Mouse (Mus musculus): ENCODE measurements around the gene Calhm2. TPM values are rescaled to one million over a fixed set of nuclear protein-coding genes. Genes with fewer than 3 reads are reported as not detected.

Gene Calhm2
- total RNA-seq, 1 experiment, result 3.2 TPM

GRCm38 (mm10) chr19:47067096-47067882, 70.8 kb downstream of the Calhm2 start, which contains the start of gene Taf5:
Gene Taf5 (plus strand): TSS chr19:47067746.
- in situ Hi-C loops (cut with MboI; ENCODE audit: low sequenced_read_pairs in 2 of 2, unreplicated experiment in 2 of 2), result no loop called here
- TF ChIP-seq HCFC1 (IDR thresholded peaks at IDR 0.05; ENCODE audit: borderline replicate concordance, insufficient read depth, low read length), result 0 out of 2 replicates have a peak, but pooled peaks have one; percentile 54
- peak; percentile 92 for TF ChIP-seq ZNF384 (IDR thresholded peaks at IDR 0.05; ENCODE audit: low read depth, low read length)
- 0 out of 2 replicates have a peak, but pooled peaks have one; percentile 16 for TF ChIP-seq CHD2 (IDR thresholded peaks at IDR 0.05; ENCODE audit: low read depth, low read length)
- TF ChIP-seq ZC3H11A (IDR thresholded peaks at IDR 0.05; ENCODE audit: borderline replicate concordance, low read depth, low read length), result no peak
- 0 out of 2 replicates have a peak, but pooled peaks have one; percentile 12 for TF ChIP-seq MAFK (IDR thresholded peaks at IDR 0.05; ENCODE audit: insufficient read depth, low read depth, low read length)

GRCm38 (mm10) chr19:47065860-47066259, 72.2 kb downstream of the Calhm2 start:
- in situ Hi-C loops (cut with MboI; ENCODE audit: low sequenced_read_pairs in 2 of 2, unreplicated experiment in 2 of 2), result no loop called here
- H3K4me3 ChIP-seq (ENCODE audit: insufficient read depth in 1 of 2, low read depth in 1 of 2, low read length in 2 of 2, poor library complexity in 1 of 2, severe bottlenecking in 1 of 2), result no peak overlapping the region

More at GRCm38 (mm10) chr19:47067096-47067882, 70.8 kb downstream of the Calhm2 start, which contains the start of gene Taf5:
- Histone ChIP-seq H3K4me1 (ENCODE audit: control insufficient read depth in 2 of 2, insufficient read depth in 2 of 2, low read length in 2 of 2, poor library complexity in 1 of 2) (peaks cover 0 to 7% of the 10 kb centered on the region in 2 experiments; a peak in 1 of 4 replicates), H3K27ac (ENCODE audit: insufficient read depth, low read depth, low read length, poor library complexity, severe bottlenecking) (peak within 1 kb of the TSS; percentile 70), H3K9ac (ENCODE audit: insufficient read depth, low read depth, low read length, poor library complexity, severe bottlenecking) (peak within 1 kb of the TSS; percentile 90), H3K36me3 (ENCODE audit: control insufficient read depth, insufficient read depth, low read length, poor library complexity, severe bottlenecking) (peaks cover 4% of the 10 kb centered on the region; the same call in 1 of the 2 replicates), H3K9me3 (ENCODE audit: control insufficient read depth, insufficient read depth, low read depth, low read length) (no peaks in the 10 kb centered on the region), H3K4me3 (ENCODE audit: insufficient read depth in 1 of 2, low read depth in 1 of 2, low read length in 2 of 2, poor library complexity in 1 of 2, severe bottlenecking in 1 of 2) (peak within 1 kb of the TSS; percentile 89 to 90)
- DNase-seq (ENCODE audit: low read depth, low spot score), result peak; percentile 99

GRCm38 (mm10) chr19:47057684-47058083, 80.4 kb downstream of the Calhm2 start:
- in situ Hi-C loops (cut with MboI; ENCODE audit: low sequenced_read_pairs in 2 of 2, unreplicated experiment in 2 of 2), result no loop called here
- no peaks in the 10 kb centered on the region for H3K9me3 ChIP-seq (ENCODE audit: control insufficient read depth, insufficient read depth, low read depth, low read length)
- no peaks in the 10 kb centered on the region for H3K36me3 ChIP-seq (ENCODE audit: control insufficient read depth, insufficient read depth, low read length, poor library complexity, severe bottlenecking)
- TF ChIP-seq ZC3H11A (IDR thresholded peaks at IDR 0.05; ENCODE audit: borderline replicate concordance, low read depth, low read length), result no peak
- TF ChIP-seq MAFK (IDR thresholded peaks at IDR 0.05; ENCODE audit: insufficient read depth, low read depth, low read length), result no peak
- no peak for TF ChIP-seq HCFC1 (IDR thresholded peaks at IDR 0.05; ENCODE audit: borderline replicate concordance, insufficient read depth, low read length)
- TF ChIP-seq CHD2 (IDR thresholded peaks at IDR 0.05; ENCODE audit: low read depth, low read length), result no peak
- TF ChIP-seq ZNF384 (IDR thresholded peaks at IDR 0.05; ENCODE audit: low read depth, low read length), result no peak
- DNase-seq (ENCODE audit: low read depth, low spot score), result no peak
- H3K4me1 ChIP-seq (ENCODE audit: control insufficient read depth in 2 of 2, insufficient read depth in 2 of 2, low read length in 2 of 2, poor library complexity in 1 of 2), result no peaks in the 10 kb centered on the region
- H3K4me3 ChIP-seq (ENCODE audit: insufficient read depth in 1 of 2, low read depth in 1 of 2, low read length in 2 of 2, poor library complexity in 1 of 2, severe bottlenecking in 1 of 2), result no peak overlapping the region
- no peak overlapping the region for H3K9ac ChIP-seq (ENCODE audit: insufficient read depth, low read depth, low read length, poor library complexity, severe bottlenecking)
- H3K27ac ChIP-seq (ENCODE audit: insufficient read depth, low read depth, low read length, poor library complexity, severe bottlenecking), result no peak overlapping the region

More at GRCm38 (mm10) chr19:47065860-47066259, 72.2 kb downstream of the Calhm2 start:
- peaks cover 0 to 7% of the 10 kb centered on the region in 2 experiments; a peak in 1 of 4 replicates for H3K4me1 ChIP-seq (ENCODE audit: control insufficient read depth in 2 of 2, insufficient read depth in 2 of 2, low read length in 2 of 2, poor library complexity in 1 of 2)
- H3K36me3 ChIP-seq (ENCODE audit: control insufficient read depth, insufficient read depth, low read length, poor library complexity, severe bottlenecking), result 0 out of 2 replicates have a peak, but pooled peaks cover 2% of the 10 kb centered on the region
- no peak for TF ChIP-seq MAFK (IDR thresholded peaks at IDR 0.05; ENCODE audit: insufficient read depth, low read depth, low read length)
- TF ChIP-seq HCFC1 (IDR thresholded peaks at IDR 0.05; ENCODE audit: borderline replicate concordance, insufficient read depth, low read length), result no peak
- no peak for TF ChIP-seq CHD2 (IDR thresholded peaks at IDR 0.05; ENCODE audit: low read depth, low read length)
- no peak for TF ChIP-seq ZNF384 (IDR thresholded peaks at IDR 0.05; ENCODE audit: low read depth, low read length)
- no peak for TF ChIP-seq ZC3H11A (IDR thresholded peaks at IDR 0.05; ENCODE audit: borderline replicate concordance, low read depth, low read length)
- H3K27ac ChIP-seq (ENCODE audit: insufficient read depth, low read depth, low read length, poor library complexity, severe bottlenecking), result no peak overlapping the region
- no peak for DNase-seq (ENCODE audit: low read depth, low spot score)
- H3K9ac ChIP-seq (ENCODE audit: insufficient read depth, low read depth, low read length, poor library complexity, severe bottlenecking), result no peak overlapping the region
- H3K9me3 ChIP-seq (ENCODE audit: control insufficient read depth, insufficient read depth, low read depth, low read length), result no peaks in the 10 kb centered on the region

Other genes starting within 250 kb of the Calhm2 start
- gene Ina, start 123.6 kb downstream of the Calhm2 start, total RNA-seq (2012; rRNA removed), result 9.8 and 18.4 TPM in 2 replicates
- gene Nt5c2, start 123.1 kb downstream of the Calhm2 start, total RNA-seq (2012; rRNA removed), result 26.9 and 27.0 TPM in 2 replicates
- 34.0 and 40.2 TPM in 2 replicates for gene Pcgf6, start 87.4 kb downstream of the Calhm2 start, total RNA-seq (2012; rRNA removed)
- gene Taf5, start 70.5 kb downstream of the Calhm2 start, total RNA-seq (2012; rRNA removed), result 17.1 and 19.2 TPM in 2 replicates
- 236 and 385 TPM in 2 replicates for gene Usmg5, start 47.6 kb downstream of the Calhm2 start, total RNA-seq (2012; rRNA removed)
- 117 and 129 TPM in 2 replicates for gene Pdcd11, start 47.5 kb downstream of the Calhm2 start, total RNA-seq (2012; rRNA removed)
- gene Calhm1, start 6.0 kb upstream of the Calhm2 start, total RNA-seq (2012; rRNA removed), result not detected in 2 replicates
- gene Calhm3, start 19.5 kb upstream of the Calhm2 start, total RNA-seq (2012; rRNA removed), result 2.8 and 3.8 TPM in 2 replicates
- gene Neurl1a, start 40.5 kb upstream of the Calhm2 start, total RNA-seq (2012; rRNA removed), result 10.2 and 14.7 TPM in 2 replicates